Mouse (Mus musculus) brain, adult 10 weeks (tissue): ENCODE results near the gene Acsm1. TPM values are rescaled to one million over a fixed set of nuclear protein-coding genes. Genes with fewer than 3 reads are reported as not detected.

Experiments used
- polyA plus RNA-seq: library from polyadenylated mRNA; stranded (reverse); fragments of 350-450 nt; fragmentation: Illumina TruSeq; extraction: RNeasy Lipid Tissue Mini Kit (QIAGEN cat#74804); gene quantifications from one replicate; pipeline ENCODE4 v1.2.3, GENCODE M21; 2015; ENCODE audit warnings: low read depth, low replicate concordance

Acsm1 gene
- not detected for polyA plus RNA-seq

DNA sequence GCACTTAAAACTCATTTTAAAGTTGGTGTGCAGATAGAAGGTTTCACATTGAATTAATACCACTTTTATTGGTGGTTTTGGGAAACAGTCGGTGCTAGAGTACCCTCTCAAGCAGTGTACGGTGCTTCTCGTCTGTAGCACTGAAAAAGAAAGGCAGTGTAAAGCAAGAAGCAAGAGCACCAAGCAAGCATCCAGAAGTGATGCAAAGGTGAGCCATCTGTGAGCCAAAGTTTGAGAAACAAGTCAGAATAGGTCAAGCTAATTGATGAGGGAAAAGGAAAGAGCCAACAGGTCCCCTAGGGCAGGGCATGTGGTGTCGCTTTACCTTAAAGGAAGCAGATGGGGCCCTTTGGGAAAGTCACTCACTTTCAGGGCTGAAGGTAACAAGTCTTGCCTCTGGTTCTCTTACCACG, at the start of gene Acsm1:
Gene Acsm1, plus strand, starts transcription at position 363 of the 413 bp plus-strand sequence.

DNA sequence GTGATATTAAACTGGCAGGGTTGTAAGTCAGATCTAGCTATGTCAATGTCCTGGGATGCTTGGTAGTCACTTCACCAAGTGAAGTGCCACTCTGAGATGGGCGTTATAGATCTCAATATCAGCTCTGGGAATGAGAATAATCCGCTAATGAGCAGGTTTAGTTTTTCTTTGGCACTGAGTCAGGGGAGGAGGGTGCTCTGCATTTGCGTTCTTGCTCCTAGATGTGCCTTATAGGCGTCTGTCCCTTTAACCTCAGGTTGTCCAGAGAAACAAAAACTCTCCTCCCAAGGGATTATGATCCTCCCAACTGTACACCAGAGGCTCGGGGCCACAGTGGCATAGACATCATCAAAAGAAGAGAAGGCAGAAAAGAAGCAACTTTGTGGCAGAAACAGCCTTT, 82.9 kb downstream of the Acsm1 start, which contains the start of gene Acsm4:
Gene Acsm4, plus strand, starts transcription at position 301 of the 400 bp plus-strand sequence.

Other genes with a start within 250 kb of the Acsm1 start
- 0.33 TPM for gene Gp2, start 147.7 kb upstream of the Acsm1 start, polyA plus RNA-seq
- not detected for gene Umod, start 127.7 kb upstream of the Acsm1 start, polyA plus RNA-seq
- 0.73 TPM for gene Acsm5, start 87.6 kb upstream of the Acsm1 start, polyA plus RNA-seq
- gene Pdilt, start 83.5 kb upstream of the Acsm1 start, polyA plus RNA-seq: not detected
- gene Acsm2, start 52.7 kb upstream of the Acsm1 start, polyA plus RNA-seq: not detected
- not detected for gene Acsm4, start 83.0 kb downstream of the Acsm1 start, polyA plus RNA-seq
- gene Thumpd1, start 113.8 kb downstream of the Acsm1 start, polyA plus RNA-seq: 40.1 TPM
- not detected for gene Acsm3, start 153.9 kb downstream of the Acsm1 start, polyA plus RNA-seq
- gene Rexo5, start 187.0 kb downstream of the Acsm1 start, polyA plus RNA-seq: 2.6 TPM
- gene Eri2, start 187.0 kb downstream of the Acsm1 start, polyA plus RNA-seq: 11.5 TPM